Mouse (Mus musculus) lung, adult 2 months (tissue): ENCODE results near the gene Arid5b. TPM values are rescaled to one million over a fixed set of nuclear protein-coding genes. Genes with fewer than 3 reads are reported as not detected.

Source experiments
- DNase-seq: peaks from one replicate; pipeline ENCODE4 v3.0.0; 2022
- H3K4me1 ChIP-seq: fragments of 200-500 bp; 2 replicates; pipeline ENCODE4 v1.6.1; 2011; ENCODE audit warnings: low read length; ENCODE audit not compliant: control insufficient read depth, insufficient read depth
- H3K4me3 ChIP-seq: fragments of 200-500 bp; replicated peaks from 2 replicates; pipeline ENCODE3; 2011; ENCODE audit warnings: low read depth, mild to moderate bottlenecking, control low read depth, low read length; ENCODE audit errors: extremely low read depth
- CTCF ChIP-seq: fragments of 200-500 bp; IDR thresholded peaks from 2 replicates; pipeline ENCODE4 v1.5.1; 2011; ENCODE audit warnings: mild to moderate bottlenecking, low read length, control low read depth; ENCODE audit not compliant: insufficient read depth
- POLR2A ChIP-seq: fragments of 200-500 bp; IDR thresholded peaks from 2 replicates; pipeline ENCODE4 v1.6.1; 2011; ENCODE audit warnings: low read depth, mild to moderate bottlenecking, control low read depth, low read length, borderline replicate concordance; ENCODE audit errors: extremely low read depth
- WGBS: fragments of 180-500 bp; shearing (Covaris S2); methylation state at CpG from one replicate; pipeline ENCODE4 v1.1.7; 2018; 5-methylcytosine and 5-hydroxymethylcytosine counted together
- polyA plus RNA-seq: library from polyadenylated mRNA; depleted of rRNA; stranded (reverse); fragments of >200 nt; gene quantifications from 2 replicates; pipeline ENCODE4 v1.2.3, GENCODE M21; 2012

Arid5b gene
- polyA plus RNA-seq, 1 experiment = 20.1 TPM

- no peak for DNase-seq
- 28% methylated on average over 18 of the region's 18 CpGs for WGBS
- Histone ChIP-seq H3K4me1 (no peaks in the 10 kb centered on the region; the same call in 1 of the 2 replicates), H3K4me3 (no peak overlapping the region)
- no peak for TF ChIP-seq CTCF
Measured at GRCm38 (mm10) chr10:68274900-68275760, 3.4 kb downstream of the Arid5b start.

- DNase-seq = no peak
- WGBS = 85% methylated on average over 10 of the region's 10 CpGs
- Histone ChIP-seq H3K4me1 (peaks cover 2% of the 10 kb centered on the region; the same call in 1 of the 2 replicates), H3K4me3 (no peak overlapping the region)
- no peak for TF ChIP-seq POLR2A
- TF ChIP-seq CTCF = no peak
Measured at GRCm38 (mm10) chr10:68269789-68270188, 8.8 kb downstream of the Arid5b start.

GRCm38 (mm10) chr10:68268629-68269028 is 9.9 kb downstream of the Arid5b start:
- Histone ChIP-seq H3K4me3 (no peak overlapping the region), H3K4me1 (peaks cover 5% of the 10 kb centered on the region; the same call in 1 of the 2 replicates)
- 42% methylated on average over 5 of the region's 5 CpGs for WGBS
- DNase-seq = no peak
- TF ChIP-seq POLR2A (no peak), CTCF (no peak)

GRCm38 (mm10) chr10:68263969-68264688 is 14.4 kb downstream of the Arid5b start:
- H3K4me1 ChIP-seq = peaks cover 8% of the 10 kb centered on the region
- DNase-seq = no peak
- TF ChIP-seq POLR2A = no peak
- TF ChIP-seq CTCF = no peak
- 77% methylated on average over 10 of the region's 10 CpGs for WGBS
- no peak overlapping the region for H3K4me3 ChIP-seq

- WGBS = 66% methylated on average over 9 of the region's 9 CpGs
- Histone ChIP-seq H3K4me3 (no peak overlapping the region), H3K4me1 (peaks cover 8% of the 10 kb centered on the region)
- TF ChIP-seq CTCF (no peak), POLR2A (no peak)
- DNase-seq = no peak
Measured at GRCm38 (mm10) chr10:68263296-68263968, 15.1 kb downstream of the Arid5b start.

GRCm38 (mm10) chr10:68259601-68260000 is 18.9 kb downstream of the Arid5b start:
- Histone ChIP-seq H3K4me3 (no peak overlapping the region), H3K4me1 (peaks cover 10% of the 10 kb centered on the region)
- TF ChIP-seq POLR2A = no peak
- no peak for TF ChIP-seq CTCF
- DNase-seq = no peak
- 62% methylated on average over 4 of the region's 4 CpGs for WGBS

DNA sequence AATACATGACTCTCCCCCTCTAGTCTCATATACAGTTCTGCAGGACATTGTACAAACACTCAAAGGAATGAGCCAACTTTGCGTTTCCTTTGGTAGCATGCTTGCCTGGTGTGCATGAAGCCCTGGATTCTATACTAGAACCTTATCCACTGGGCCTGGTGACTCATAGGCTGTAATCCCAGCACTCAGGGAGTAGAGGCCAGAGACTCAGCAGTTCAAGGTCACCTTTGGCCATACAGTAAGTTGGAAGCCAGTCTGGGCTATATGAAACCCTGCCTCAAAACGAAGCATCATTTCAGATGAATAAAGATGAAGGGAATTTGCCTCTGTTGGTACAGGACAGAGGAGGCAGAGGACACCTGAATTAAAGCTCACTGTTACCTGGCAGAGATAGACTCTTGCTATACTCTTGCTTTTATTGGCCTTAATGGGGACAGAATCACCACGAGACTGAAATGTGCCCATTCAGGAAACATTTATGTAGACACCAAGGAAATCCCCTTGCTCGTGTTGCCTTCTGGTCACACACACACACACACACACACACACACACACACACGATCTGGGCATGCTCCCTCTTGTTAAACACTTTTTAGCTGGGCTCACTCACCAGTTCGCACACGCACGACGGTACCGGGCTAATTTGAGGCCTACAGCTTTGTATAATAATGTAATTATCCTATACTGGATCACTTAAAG is 21.0 kb downstream of the Arid5b start:
- no peak for TF ChIP-seq POLR2A
- TF ChIP-seq CTCF = no peak
- no peak overlapping the region for H3K4me3 ChIP-seq
- WGBS = 85% methylated on average over 10 of the region's 10 CpGs
- H3K4me1 ChIP-seq = peaks cover 3% of the 10 kb centered on the region; the same call in 1 of the 2 replicates
- DNase-seq = no peak

DNA sequence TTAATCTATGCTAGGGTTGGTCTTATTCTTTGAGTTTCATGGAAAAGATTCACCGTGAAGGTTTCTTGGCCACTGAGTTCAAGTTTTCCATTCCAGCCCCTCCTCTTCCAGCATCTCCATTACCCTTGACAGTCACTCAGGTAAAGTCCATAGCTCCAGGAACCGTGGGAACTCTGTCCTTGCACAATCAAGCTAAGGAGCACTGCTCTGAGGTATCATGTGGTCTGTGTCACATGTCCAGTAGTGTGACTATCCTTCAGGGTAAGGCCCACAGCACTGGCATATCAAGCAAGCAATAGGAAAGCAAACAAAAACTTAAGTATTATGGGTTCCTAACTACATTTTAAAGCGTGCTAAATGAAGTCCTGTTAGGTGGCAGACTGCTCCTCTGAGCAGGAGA is 22.4 kb downstream of the Arid5b start:
- WGBS = 73% methylated on average over 3 of the region's 3 CpGs
- no peak for DNase-seq
- Histone ChIP-seq H3K4me3 (no peak overlapping the region), H3K4me1 (peaks cover 3% of the 10 kb centered on the region; the same call in 1 of the 2 replicates)
- no peak for TF ChIP-seq CTCF
- no peak for TF ChIP-seq POLR2A

DNA sequence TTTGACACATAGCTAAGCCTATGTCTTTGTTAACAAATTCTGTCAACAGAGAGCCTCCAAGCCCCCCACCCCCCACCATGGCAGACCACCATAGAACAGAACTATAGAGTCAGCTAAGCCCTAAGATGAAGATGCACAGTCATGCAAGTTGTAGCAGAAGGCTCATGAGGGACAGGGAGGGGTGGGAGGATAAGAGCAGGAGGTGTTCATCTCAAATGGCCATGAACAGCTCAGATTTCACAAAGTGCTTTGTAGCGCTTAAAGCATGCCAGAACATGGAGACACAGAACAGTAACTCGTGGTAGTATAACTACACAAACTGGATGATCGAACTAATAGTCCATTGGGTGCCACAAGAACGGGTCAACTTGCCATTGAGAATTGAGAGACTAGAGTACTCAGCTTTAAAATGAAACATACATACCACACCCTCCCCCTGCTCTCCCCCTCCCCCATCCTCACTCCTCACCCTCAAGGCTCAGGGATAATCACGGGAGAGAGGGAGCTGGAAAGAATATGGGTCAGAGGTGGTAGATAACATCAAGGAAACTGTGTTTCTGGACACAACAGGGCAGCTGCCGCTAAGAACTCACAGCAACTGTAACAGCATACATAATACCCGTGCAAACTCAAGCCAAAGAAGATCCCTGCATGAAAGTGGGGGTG is 25.0 kb downstream of the Arid5b start:
- Histone ChIP-seq H3K4me3 (no peak overlapping the region), H3K4me1 (peaks cover 8% of the 10 kb centered on the region)
- 78% methylated on average over 7 of the region's 7 CpGs for WGBS
- no peak for DNase-seq
- TF ChIP-seq CTCF (no peak), POLR2A (no peak)
